Mouse (Mus musculus) thymus, adult 2 months (tissue): Measurements from ENCODE around the gene Gramd1b.

Experiments
- CTCF ChIP-seq: fragments of 200-500 bp; IDR thresholded peaks from 2 replicates; pipeline ENCODE4 v1.5.1; 2012; ENCODE audit warnings: mild to moderate bottlenecking, control low read depth, low read length, moderate library complexity, borderline replicate concordance; ENCODE audit not compliant: control insufficient read depth, poor library complexity, insufficient read depth; ENCODE audit errors: extremely low read depth
- POLR2A ChIP-seq: fragments of 200-500 bp; IDR thresholded peaks from 2 replicates; pipeline ENCODE4 v1.6.1; 2012; ENCODE audit warnings: mild to moderate bottlenecking, low read length, control low read depth, moderate library complexity; ENCODE audit not compliant: control insufficient read depth, poor library complexity, insufficient read depth; ENCODE audit errors: extremely low read depth

DNA sequence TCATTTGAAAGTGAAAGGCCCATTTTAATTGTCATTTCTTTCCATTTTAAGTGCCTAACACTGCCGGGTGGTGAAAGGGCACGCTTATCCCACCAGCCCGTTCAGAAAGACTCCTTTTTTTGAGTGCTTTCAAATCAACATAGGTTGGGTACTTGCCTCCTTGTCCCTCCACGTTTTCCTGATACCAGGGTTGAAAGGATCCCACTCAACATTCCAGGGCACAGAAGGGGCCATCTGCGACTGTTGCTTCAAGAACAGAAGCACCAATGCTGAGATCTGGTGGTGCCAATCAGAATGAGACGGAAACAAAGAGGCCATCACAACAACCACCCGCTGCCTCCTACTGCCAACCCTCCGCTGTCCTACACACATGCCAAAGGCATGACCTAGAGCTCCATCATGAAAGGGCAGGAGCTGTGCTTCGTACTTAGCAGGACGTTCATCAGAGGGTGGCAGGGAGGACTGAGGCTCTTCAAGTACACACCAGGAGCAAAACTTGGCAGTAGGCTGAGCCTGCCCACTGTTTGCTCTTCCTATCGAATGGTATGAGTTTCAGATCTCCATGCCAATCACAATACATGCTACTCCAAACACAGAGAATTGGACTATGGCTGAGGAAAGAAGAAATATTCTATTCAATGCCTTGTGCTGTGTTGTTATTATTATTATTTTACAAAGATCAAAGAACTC, 108.7 kb downstream of the Gramd1b start:
- TF ChIP-seq CTCF (no peak), POLR2A (no peak)
